Mouse (Mus musculus) heart, adult 11 months (tissue): ENCODE measurements around the gene Tmem45a.
"Not testable (repeated sequence)": the region's sequence is repeated elsewhere in the genome, so short reads cannot be mapped to it uniquely, and the experiment has no call there.

Source experiments
- DNase-seq: peaks from one replicate; pipeline ENCODE4 v3.0.0; 2022

Tmem45a gene

DNA sequence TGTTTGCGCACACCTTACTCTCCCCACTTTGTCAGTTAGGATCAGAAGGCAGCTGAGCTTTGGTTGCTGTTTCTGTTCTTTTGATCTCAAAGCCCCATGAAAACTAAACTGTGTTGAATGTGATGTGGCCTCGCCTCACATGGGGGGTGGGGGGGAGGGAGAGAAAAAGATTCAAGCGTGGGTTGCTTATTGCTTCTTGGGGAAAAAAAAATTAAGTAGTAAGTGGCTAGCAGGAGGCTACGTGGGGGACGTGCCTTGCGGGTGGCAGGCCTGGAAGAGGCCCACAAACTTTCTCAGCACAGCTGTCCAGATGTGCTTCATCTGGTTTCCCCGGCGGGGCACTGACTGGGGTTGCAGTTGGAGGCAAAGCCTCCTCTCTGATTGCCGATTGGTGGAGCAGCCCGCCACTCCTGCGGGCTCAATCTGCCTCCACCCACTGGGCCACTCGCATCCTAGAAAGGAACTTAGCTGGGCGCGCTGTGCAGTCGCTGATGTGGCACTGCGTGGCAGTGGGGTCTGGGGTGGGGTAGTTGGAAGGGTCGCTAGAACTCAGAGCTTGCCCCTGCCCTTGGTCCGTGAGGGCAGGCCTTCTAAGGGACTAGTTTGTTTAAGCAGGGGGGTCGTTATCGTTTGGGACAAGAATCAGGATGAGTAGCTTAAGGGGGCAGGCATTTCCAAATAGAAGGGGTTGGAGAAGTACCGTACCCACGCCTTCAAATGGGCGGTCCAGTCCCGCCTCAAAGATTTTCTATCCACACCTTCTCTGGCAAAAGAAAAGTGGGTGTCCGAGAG is at the start of gene Tmem45a:
Gene Tmem45a (minus strand): TSS at position 343 of the 792 bp plus-strand sequence.
- DNase-seq = peak; percentile 99

- DNase-seq = no peak
Observed at GRCm38 (mm10) chr16:56928023-56928422, 42.1 kb upstream of the Tmem45a start, which contains the start of gene Lnp1. Gene Lnp1 (minus strand): TSS chr16:56928061.

DNA sequence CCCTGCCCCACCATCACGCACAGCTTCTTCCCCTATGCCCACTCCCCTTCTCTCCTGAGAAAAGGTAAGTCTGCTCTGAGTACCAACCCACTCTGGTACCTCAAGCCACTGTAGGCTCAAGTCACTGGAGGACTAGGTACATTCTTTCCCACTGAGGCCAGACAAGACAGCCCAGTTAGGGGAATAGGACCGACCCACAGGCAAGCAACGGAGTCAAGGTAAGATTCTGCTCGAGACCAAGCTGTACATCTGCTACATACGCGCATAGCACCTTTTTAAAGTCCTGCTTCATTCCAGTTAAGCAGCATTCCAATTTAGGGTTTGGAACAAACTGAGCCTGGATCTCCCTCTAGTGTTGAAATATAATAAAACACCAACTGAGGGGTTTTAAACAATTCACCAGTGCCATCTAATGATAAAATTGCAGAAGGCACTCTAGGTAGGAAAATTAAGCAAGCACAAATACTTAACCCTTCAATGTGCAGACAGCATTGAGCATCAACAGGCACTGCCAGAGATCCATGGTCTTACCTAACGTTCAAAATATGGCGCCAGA is 34.2 kb upstream of the Tmem45a start:
- no peak for DNase-seq

- DNase-seq = no peak
Observed at GRCm38 (mm10) chr16:56917230-56917629, 31.3 kb upstream of the Tmem45a start.

- DNase-seq = peak; percentile 22
Observed at GRCm38 (mm10) chr16:56908986-56909385, 23.0 kb upstream of the Tmem45a start.

- not testable (repeated sequence) for DNase-seq
Observed at GRCm38 (mm10) chr16:56902206-56902605, 16.2 kb upstream of the Tmem45a start.

- DNase-seq = no peak
Observed at GRCm38 (mm10) chr16:56891583-56891982, 5.6 kb upstream of the Tmem45a start.

GRCm38 (mm10) chr16:56886616-56887116 is 700 bp upstream of the Tmem45a start:
- DNase-seq = no peak

DNA sequence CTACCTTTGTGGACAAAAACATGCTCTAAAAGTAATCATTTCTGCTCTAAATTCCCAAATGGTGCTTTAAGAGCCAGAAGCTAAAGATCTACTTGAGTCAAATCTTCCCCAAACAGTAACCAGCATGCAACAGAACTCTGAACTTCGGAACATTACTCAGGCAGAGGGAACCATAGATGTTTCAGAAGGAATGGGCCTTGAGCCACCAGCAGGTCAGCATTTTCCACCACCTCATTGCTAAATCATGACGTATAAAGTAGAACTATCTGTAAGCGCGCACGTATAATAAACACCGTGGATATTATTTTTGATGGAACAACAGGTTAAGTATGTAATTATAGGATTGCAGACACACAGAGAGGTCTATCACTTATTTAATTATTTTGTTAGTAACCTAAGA is 1.2 kb downstream of the Tmem45a start:
- DNase-seq = no peak

GRCm38 (mm10) chr16:56873410-56873809 is 12.6 kb downstream of the Tmem45a start:
- no peak for DNase-seq

GRCm38 (mm10) chr16:56870458-56870857 is 15.5 kb downstream of the Tmem45a start:
- DNase-seq = no peak

DNA sequence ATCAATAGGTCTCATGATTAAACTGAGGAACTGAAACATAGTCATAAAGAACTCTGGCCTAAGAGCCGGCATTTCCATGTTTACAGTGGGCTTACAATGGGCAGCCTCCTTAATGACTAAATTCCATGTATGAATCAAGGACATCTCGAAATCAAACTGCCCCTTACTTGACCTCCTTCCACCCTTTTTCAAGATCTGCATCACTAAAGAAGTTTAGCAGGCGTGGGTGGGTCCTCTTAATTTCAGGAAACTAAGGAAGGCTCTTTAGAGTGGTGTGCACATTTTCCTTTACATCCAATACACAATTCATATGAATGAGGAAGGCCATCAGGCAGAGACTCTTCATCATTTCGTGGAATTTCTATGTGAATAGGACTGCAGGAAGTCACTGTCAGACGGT is 17.6 kb downstream of the Tmem45a start:
- no peak for DNase-seq

DNA sequence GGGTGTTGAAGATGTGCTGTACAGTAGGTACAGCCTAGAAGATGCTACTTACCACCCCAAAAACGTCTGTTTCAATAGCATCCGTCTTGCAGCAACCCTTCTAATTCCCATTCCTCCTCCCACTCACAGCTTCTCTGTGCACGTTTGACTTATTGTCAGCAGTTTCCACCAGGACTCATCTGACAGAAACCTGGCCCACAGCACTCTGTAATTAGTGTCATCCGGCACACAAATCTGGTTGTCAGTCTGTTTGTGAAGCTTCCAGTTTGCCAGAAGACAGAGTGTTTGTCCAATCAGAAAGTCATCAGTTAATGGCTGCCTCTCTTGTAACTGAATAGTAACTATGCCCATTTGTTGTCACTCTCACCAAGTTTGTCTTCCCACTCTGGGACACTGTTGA is 18.4 kb downstream of the Tmem45a start:
- DNase-seq = no peak

GRCm38 (mm10) chr16:56852841-56853587 is 33.0 kb downstream of the Tmem45a start:
- peak; percentile 88 for DNase-seq

DNA sequence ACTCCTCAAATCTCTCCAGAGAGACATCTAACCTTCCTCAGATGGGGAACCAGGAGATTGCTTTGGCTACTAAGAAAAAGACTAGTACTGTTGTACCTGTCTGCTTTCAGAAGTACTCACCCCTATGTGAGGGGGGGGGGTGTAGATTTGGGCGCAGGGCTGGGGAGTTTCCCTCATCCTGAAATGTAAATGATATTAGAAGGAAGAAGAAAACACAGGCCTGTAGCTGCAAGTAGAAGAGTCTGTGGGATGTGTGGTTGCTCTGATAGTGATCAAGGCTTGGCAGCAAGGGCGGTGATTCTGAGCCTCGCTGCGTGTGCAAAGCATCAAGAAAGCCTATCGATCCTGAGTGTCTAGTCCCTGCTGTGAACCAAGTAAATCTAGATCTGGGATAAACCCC is 43.0 kb downstream of the Tmem45a start:
- no peak for DNase-seq

DNA sequence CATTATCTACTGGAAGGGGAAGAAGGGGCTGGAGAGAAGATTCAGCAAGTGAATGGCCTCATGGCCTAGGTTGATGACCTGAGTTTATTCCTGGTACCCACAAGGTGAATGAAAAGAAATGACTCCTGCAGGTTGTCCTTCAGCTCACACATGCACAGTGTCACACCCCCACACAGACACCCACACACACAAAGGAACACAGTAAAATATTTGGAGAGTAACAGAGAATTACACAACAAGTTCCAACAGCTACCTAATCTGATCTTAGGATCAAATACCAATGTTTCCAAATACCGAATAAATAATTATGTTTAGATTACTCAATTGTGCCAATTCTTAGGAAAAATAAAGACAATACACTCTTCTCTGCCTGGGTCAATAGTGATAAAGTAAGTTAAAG is 52.7 kb downstream of the Tmem45a start:
- no peak for DNase-seq

DNA sequence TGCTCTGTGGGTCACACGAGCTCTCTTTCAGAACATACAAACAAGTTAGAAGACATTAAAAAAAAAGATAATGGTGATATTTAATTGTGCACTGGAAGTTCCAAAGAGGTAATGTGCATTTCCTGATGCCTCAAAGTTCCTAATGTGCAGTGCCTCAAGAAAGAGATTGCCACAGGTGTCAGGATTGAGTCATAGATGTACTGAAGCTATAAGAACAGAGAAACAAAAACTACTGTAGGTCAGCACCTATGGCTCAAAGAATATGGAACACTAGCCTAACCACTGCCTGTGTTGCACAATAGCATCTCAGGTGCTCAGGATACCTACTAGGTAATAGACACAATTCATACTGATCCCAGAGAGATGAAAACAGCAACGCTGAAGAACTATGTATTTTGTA is 54.0 kb downstream of the Tmem45a start:
- DNase-seq = no peak

DNA sequence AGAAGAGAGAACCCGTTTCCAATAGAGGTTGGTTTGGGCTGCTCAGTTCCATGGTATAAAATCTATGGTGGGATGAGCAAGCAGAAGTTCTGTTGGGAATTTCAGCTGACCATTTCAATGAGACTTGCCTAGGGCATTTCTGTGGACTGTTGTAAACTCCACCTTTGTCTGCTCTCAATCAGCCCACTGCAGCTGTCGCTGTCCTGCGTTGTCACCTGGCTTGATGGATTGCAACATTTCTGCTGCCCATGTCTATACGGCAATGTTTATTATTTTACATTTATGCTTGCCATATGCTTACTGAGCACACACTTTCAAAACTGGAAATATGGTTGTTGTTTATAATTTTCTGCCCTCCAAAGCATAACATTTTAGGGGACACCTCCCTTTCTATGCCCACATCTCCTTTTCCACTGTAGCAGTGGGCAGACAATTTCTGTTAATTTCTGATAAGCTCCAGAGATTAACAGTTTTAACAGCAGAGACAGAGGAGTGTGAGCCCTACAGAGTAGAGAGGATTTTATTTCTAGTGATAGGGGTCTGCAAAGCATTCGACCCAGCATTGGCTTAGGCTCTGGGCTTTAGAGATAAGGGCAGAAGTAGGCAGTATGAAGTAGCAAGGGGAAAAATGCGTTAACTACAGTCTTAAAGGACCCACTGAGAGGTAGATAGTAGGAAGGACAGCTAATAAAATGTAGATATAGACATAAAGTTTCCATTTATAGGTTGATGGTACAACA is 84.4 kb downstream of the Tmem45a start:
- no peak for DNase-seq

DNA sequence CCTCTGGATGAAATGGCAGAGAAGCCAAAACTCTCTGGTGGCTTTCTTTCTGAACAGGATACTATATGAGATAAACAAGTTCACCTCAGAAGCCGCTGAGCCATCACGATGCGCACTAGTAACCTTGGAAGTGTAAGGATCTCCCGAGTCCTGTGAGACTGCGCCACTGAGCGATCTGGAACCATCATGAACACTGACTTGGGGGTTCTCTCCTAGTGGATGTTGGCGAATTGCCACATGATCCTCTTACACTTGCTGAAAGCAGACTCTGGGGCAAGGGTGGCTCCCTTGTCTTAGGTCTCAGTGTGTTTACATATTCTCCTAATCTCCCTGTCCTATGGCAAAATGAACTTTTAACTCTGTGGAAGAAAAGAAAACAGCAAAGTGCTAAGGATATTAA is 85.0 kb downstream of the Tmem45a start:
- peak; percentile 79 for DNase-seq

DNA sequence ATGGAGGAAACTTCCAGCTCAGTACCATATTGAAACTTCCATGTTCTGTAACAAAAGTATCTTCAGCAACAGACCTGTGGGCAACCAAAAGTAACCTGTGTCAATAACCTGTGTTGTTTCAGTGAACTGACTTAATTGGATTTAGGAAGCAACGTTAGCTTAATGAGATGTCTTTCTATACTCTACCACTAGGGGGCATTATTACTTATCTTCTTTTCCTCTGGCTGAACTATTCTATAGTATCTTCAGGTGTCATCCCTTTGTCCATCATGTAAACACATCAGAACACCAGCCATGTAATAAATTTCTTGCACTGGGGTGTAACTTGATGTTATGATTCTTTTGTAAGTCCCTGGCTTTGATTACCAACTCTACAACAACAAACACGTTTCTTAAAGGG is 85.5 kb downstream of the Tmem45a start:
- DNase-seq = no peak

DNA sequence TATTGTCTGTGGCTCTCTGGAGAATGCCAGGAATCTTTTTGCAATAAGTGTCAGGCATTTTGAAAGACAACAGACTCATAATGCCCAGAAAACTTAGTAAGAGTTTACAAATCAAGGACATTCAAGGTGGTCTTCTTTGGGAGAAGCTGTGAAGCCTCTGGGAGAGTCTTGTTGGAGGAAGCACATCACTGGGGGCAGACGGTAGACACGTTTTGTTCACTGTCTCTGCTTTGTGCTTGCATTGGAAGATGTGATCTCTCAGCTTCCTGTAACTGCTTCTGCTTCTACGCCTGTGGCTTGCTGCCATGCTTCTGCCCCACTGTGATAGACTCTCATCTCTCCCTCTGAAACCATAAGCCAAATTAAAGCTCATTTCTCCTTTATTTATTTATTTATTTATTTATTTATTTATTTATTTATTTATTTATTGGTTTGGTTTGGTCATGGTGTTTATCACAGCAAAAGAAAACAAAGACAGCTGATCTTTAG is 86.4 kb downstream of the Tmem45a start:
- DNase-seq = peak; percentile 56

- peak; percentile 51 for DNase-seq
Observed at GRCm38 (mm10) chr16:56798873-56799272, 87.1 kb downstream of the Tmem45a start.
